Mouse (Mus musculus): ENCODE data around the gene Wdr34. TPM values are rescaled to one million over a fixed set of nuclear protein-coding genes. Genes with fewer than 3 reads are reported as not detected.

The Wdr34 gene
- polyA plus RNA-seq, 1 experiment from 2014 or later, result 42.5 TPM

Small RNA genes lying within 50 kb of the gene (microRNA-seq; reads per million reads assigned to microRNA genes)
- gene Mir6997, result not detected

Other genes with a start within 250 kb of the Wdr34 start
- 16.5 and 17.7 TPM in 2 replicates for gene Slc27a4, start 246.2 kb downstream of the Wdr34 start, polyA plus RNA-seq (2015; fragmentation: Nextera tagmentation; extraction: Ambion mirVana)
- gene Urm1, start 228.8 kb downstream of the Wdr34 start, polyA plus RNA-seq (2015; fragmentation: Nextera tagmentation; extraction: Ambion mirVana), result 27.5 and 31.1 TPM in 2 replicates
- 20.1 and 20.8 TPM in 2 replicates for gene Cercam, start 179.7 kb downstream of the Wdr34 start, polyA plus RNA-seq (2015; fragmentation: Nextera tagmentation; extraction: Ambion mirVana)
- gene Odf2, start 159.7 kb downstream of the Wdr34 start, polyA plus RNA-seq (2015; fragmentation: Nextera tagmentation; extraction: Ambion mirVana), result 57.7 and 76.5 TPM in 2 replicates
- 63.9 and 67.6 TPM in 2 replicates for gene Gle1, start 113.5 kb downstream of the Wdr34 start, polyA plus RNA-seq (2015; fragmentation: Nextera tagmentation; extraction: Ambion mirVana)
- 102 and 109 TPM in 2 replicates for gene Sptan1, start 83.3 kb downstream of the Wdr34 start, polyA plus RNA-seq (2015; fragmentation: Nextera tagmentation; extraction: Ambion mirVana)
- 430 and 458 TPM in 2 replicates for gene Set, start 8.5 kb upstream of the Wdr34 start, polyA plus RNA-seq (2015; fragmentation: Nextera tagmentation; extraction: Ambion mirVana)
- gene Pkn3, start 28.8 kb upstream of the Wdr34 start, polyA plus RNA-seq (2015; fragmentation: Nextera tagmentation; extraction: Ambion mirVana), result 13.5 and 15.9 TPM in 2 replicates
- 41.6 and 42.6 TPM in 2 replicates for gene Zdhhc12, start 44.8 kb upstream of the Wdr34 start, polyA plus RNA-seq (2015; fragmentation: Nextera tagmentation; extraction: Ambion mirVana)
- 5.6 and 8.0 TPM in 2 replicates for gene Zer1, start 75.7 kb upstream of the Wdr34 start, polyA plus RNA-seq (2015; fragmentation: Nextera tagmentation; extraction: Ambion mirVana)
- 8.2 and 12.3 TPM in 2 replicates for gene Tbc1d13, start 84.9 kb upstream of the Wdr34 start, polyA plus RNA-seq (2015; fragmentation: Nextera tagmentation; extraction: Ambion mirVana)
- gene Endog, start 122.6 kb upstream of the Wdr34 start, polyA plus RNA-seq (2015; fragmentation: Nextera tagmentation; extraction: Ambion mirVana), result 22.0 and 22.8 TPM in 2 replicates
- 83.5 and 93.2 TPM in 2 replicates for gene Spout1, start 129.6 kb upstream of the Wdr34 start, polyA plus RNA-seq (2015; fragmentation: Nextera tagmentation; extraction: Ambion mirVana)
- gene Kyat1, start 157.0 kb upstream of the Wdr34 start, polyA plus RNA-seq (2015; fragmentation: Nextera tagmentation; extraction: Ambion mirVana), result 12.0 and 13.4 TPM in 2 replicates
- gene Lrrc8a, start 188.8 kb upstream of the Wdr34 start, polyA plus RNA-seq (2015; fragmentation: Nextera tagmentation; extraction: Ambion mirVana), result 43.8 and 46.2 TPM in 2 replicates
- 0.45 TPM in 2 replicates for gene Gm28035, start 191.7 kb upstream of the Wdr34 start, polyA plus RNA-seq (2015; fragmentation: Nextera tagmentation; extraction: Ambion mirVana)
- gene Phyhd1, start 217.3 kb upstream of the Wdr34 start, polyA plus RNA-seq (2015; fragmentation: Nextera tagmentation; extraction: Ambion mirVana), result 15.8 and 16.0 TPM in 2 replicates
- not detected in 2 replicates for gene Gm28038, start 232.2 kb upstream of the Wdr34 start, polyA plus RNA-seq (2015; fragmentation: Nextera tagmentation; extraction: Ambion mirVana)
- 42.6 and 44.2 TPM in 2 replicates for gene Dolk, start 237.5 kb upstream of the Wdr34 start, polyA plus RNA-seq (2015; fragmentation: Nextera tagmentation; extraction: Ambion mirVana)
- 37.6 and 47.9 TPM in 2 replicates for gene Nup188, start 237.5 kb upstream of the Wdr34 start, polyA plus RNA-seq (2015; fragmentation: Nextera tagmentation; extraction: Ambion mirVana)

Measured in kidney, embryonic 16.5 days (tissue).